Mouse (Mus musculus): ENCODE data around the gene Nos2.
"Not testable (repeated sequence)": the region's sequence is repeated elsewhere in the genome, so short reads cannot be mapped to it uniquely, and the experiment has no call there.

GRCm38 (mm10) chr11:78990875-78991543, 70.4 kb downstream of the Nos2 start:
- TF ChIP-seq CTCF (IDR thresholded peaks at IDR 0.05; ENCODE audit: borderline replicate concordance, control insufficient read depth, extremely low read depth, insufficient read depth, low read length, poor library complexity); POLR2A (IDR thresholded peaks at IDR 0.05; ENCODE audit: control insufficient read depth, extremely low read depth, insufficient read depth, low read length, poor library complexity): not testable (repeated sequence)
